Mouse (Mus musculus) olfactory bulb, adult 2 months (tissue): ENCODE measurements around the gene Mrps2.

Experiments used
- CTCF ChIP-seq: fragments of 200-500 bp; IDR thresholded peaks from 2 replicates; pipeline ENCODE4 v1.5.1; 2012; ENCODE audit warnings: low read depth, mild to moderate bottlenecking, low read length, moderate library complexity; ENCODE audit not compliant: insufficient read depth
- POLR2A ChIP-seq: fragments of 200-500 bp; IDR thresholded peaks from 2 replicates; pipeline ENCODE4 v1.6.1; 2012; ENCODE audit warnings: mild to moderate bottlenecking, low read depth, low read length, moderate library complexity; ENCODE audit not compliant: insufficient read depth

- no peak for TF ChIP-seq POLR2A
- TF ChIP-seq CTCF = no peak
These were observed 29.7 kb downstream of the Mrps2 start for GRCm38 (mm10) chr2:28497561-28497960.
